Mouse (Mus musculus) liver, embryonic 11.5 days (tissue): ENCODE data around the gene Ubr2. TPM values are rescaled to one million over a fixed set of nuclear protein-coding genes. Genes with fewer than 3 reads are reported as not detected.

Source experiments
- ATAC-seq: fragments of 200-750 bp; cut with Nextera tagmentation; replicated peaks from 2 replicates; pipeline ENCODE4 v1.8.0; 2017; ENCODE audit warnings: moderate number of reproducible peaks, mild to moderate bottlenecking, moderate TSS enrichment, moderate library complexity; ENCODE audit not compliant: low FRiP score
- DNase-seq: peaks from one replicate; pipeline ENCODE4 v3.0.0-alpha.2; 2017; ENCODE audit warnings: low spot score
- H3K27ac ChIP-seq: fragments of 300-500 bp; sonication (generic); 2 replicates; pipeline ENCODE4 v1.5.1; 2014; ENCODE audit warnings: mild to moderate bottlenecking, low read depth, low read length, control low read depth
- H3K27me3 ChIP-seq: fragments of 300-500 bp; sonication (generic); replicated peaks from 2 replicates; pipeline ENCODE4 v1.6.1; 2014; ENCODE audit warnings: low read length, mixed read lengths; ENCODE audit not compliant: control insufficient read depth, insufficient read depth
- H3K36me3 ChIP-seq: fragments of 300-500 bp; sonication (generic); 2 replicates; pipeline ENCODE4 v1.6.1; 2014; ENCODE audit warnings: mild to moderate bottlenecking, low read length, moderate library complexity, mixed read lengths; ENCODE audit not compliant: control insufficient read depth, insufficient read depth
- H3K4me1 ChIP-seq: fragments of 300-500 bp; sonication (generic); replicated peaks from 2 replicates; pipeline ENCODE4 v1.6.1; 2014; ENCODE audit warnings: low read length, mixed read lengths; ENCODE audit not compliant: control insufficient read depth, insufficient read depth
- H3K4me2 ChIP-seq: fragments of 300-500 bp; sonication (generic); 2 replicates; pipeline ENCODE4 v1.6.1; 2014; ENCODE audit warnings: mild to moderate bottlenecking, control low read depth, moderate library complexity
- H3K4me3 ChIP-seq: fragments of 300-500 bp; sonication (generic); 2 replicates; pipeline ENCODE4 v1.5.1; 2014; ENCODE audit warnings: low read depth, low read length, control low read depth
- H3K9ac ChIP-seq: fragments of 300-500 bp; sonication (generic); 2 replicates; pipeline ENCODE4 v1.6.1; 2014; ENCODE audit warnings: low read depth, low read length, control low read depth
- H3K9me3 ChIP-seq: fragments of 300-500 bp; sonication (generic); 2 replicates; pipeline ENCODE4 v1.6.1; 2016; ENCODE audit warnings: low read length, inconsistent platforms, mixed read lengths; ENCODE audit not compliant: control insufficient read depth
- WGBS: fragments of 180-500 bp; shearing (Covaris S2); extraction: QIAGEN DNeasy Blood & Tissue Kit; methylation state at CpG from one replicate; pipeline ENCODE4 v1.1.7; 2014; 5-methylcytosine and 5-hydroxymethylcytosine counted together
- polyA plus RNA-seq: library from polyadenylated mRNA; unstranded; fragments of >200 nt; fragmentation: Nextera tagmentation; extraction: Ambion mirVana; gene quantifications from 2 replicates; pipeline ENCODE4 v1.2.1, GENCODE M21; 2014

Gene Ubr2
- polyA plus RNA-seq, 1 experiment from 2014 or later, result 19.1 TPM

DNA sequence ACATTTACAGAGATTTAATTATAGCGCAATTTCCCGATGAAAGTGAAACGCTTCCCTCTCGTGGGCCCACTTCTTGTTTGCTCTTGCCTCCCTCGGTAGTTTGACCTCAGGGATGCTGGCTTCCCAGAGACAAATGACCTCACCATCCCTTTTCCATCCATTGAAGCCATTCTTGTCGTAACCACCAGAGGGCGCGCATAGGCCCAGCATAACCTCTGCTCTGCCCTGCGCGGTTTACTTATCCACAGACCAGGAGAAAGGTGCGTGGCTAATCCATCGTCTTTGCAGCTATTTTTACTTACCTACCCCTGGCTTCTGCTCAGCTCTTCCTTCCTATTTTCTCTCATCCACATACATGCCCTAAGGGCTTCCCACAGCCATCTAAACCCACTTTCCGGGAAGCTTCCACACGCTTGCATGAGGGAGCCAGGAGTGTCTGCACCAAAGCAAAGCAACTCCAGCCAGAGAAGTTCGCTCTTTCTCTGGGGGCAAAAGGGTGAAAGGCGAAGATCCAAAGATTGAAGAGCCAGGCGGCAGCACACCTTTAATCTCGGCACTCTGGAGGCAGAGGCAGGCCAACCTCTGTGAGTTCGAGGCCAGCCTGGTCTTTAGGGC is 106.4 kb downstream of the Ubr2 start:
- Histone ChIP-seq H3K27ac (no peak overlapping the region), H3K36me3 (no peaks in the 10 kb centered on the region), H3K4me2 (no peak overlapping the region), H3K9ac (no peak overlapping the region), H3K4me3 (no peak overlapping the region), H3K27me3 (no peaks in the 10 kb centered on the region), H3K9me3 (no peaks in the 10 kb centered on the region), H3K4me1 (no peaks in the 10 kb centered on the region)
- ATAC-seq, result peak; percentile 64
- WGBS, result 19% methylated on average over 19 of the region's 19 CpGs
- DNase-seq, result peak; percentile 66

DNA sequence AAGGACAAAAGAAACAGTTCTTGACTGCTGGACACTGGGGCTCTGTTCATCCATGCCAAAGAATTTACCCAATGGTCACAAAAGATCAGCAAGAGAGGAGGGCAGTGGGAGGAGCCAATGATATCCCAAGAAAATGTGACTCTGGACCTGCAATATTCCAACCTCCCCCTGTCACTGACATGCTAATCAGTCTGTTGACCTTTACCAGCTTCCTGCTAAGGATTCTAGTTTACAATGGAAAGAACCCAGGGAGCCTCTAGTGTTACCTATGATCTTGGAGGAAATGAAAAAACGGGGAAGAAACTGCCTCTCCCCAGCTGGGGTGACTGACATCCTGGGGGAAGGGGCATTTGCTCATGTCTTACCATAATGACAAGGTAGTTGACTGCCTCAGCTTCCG is 109.4 kb downstream of the Ubr2 start:
- Histone ChIP-seq H3K27me3 (no peaks in the 10 kb centered on the region), H3K4me2 (no peak overlapping the region), H3K27ac (no peak overlapping the region), H3K4me1 (no peaks in the 10 kb centered on the region), H3K9ac (no peak overlapping the region), H3K4me3 (no peak overlapping the region), H3K9me3 (no peaks in the 10 kb centered on the region), H3K36me3 (no peaks in the 10 kb centered on the region)
- ATAC-seq, result no peak
- no peak for DNase-seq
- 51% methylated on average over 2 of the region's 2 CpGs for WGBS

DNA sequence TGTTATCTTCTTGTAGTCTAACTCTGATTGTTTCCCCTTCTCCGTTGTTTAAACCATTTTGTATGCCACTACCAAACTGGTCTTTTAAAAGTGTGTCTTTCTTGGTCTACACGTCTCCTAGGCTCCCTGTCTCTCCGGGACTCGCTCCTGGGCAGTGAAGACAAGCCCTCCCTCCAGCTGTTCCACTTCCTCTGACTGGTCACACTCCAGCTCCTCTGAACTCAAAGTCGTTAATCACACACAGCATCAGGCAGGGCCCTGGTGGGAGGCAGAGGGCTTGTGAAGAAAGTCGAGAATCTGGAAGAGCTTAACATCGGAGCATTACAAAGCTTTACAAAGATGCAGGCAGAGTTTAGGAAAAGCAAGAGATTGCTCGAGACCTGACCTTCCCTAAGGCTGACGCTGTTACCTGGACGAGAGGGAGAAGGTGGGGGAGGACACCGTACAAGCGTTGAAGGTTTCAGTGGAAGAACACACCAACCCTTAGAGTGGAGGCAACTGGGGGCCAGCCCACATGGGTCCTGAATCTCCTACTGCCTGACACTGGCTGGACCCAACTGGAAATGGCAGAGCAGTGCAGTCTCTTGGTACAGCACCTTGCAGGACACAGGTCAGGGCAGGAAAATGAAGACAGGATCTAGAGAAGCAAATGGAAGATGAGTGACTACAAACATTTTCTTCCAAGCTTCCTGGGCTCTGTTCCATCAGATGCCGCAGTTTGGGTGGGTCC is 113.0 kb downstream of the Ubr2 start:
- Histone ChIP-seq H3K4me2 (no peak overlapping the region), H3K27ac (no peak overlapping the region), H3K9me3 (no peaks in the 10 kb centered on the region), H3K4me3 (no peak overlapping the region), H3K9ac (no peak overlapping the region), H3K27me3 (no peaks in the 10 kb centered on the region), H3K36me3 (peaks cover 5% of the 10 kb centered on the region), H3K4me1 (peaks cover 4% of the 10 kb centered on the region)
- no peak for ATAC-seq
- WGBS, result 48% methylated on average over 13 of the region's 13 CpGs
- DNase-seq, result no peak

DNA sequence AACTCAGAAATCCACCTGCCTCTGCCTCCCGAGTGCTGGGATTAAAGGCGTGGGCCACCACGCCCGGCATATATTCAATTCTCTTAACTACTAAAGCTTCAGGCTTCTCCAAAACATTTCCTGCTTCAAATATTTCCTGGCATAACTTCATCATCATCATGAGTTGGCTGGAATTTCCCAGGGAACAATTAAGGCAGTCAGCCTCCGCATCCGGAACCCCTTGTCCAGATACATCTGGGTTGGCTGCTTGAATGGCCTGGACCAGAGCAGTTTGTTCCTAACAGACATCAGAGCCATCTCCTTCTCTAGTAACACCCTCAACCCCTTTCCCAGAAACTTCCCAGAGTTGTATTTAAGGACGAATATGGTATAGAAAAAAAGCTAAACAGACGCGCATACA is 114.9 kb downstream of the Ubr2 start:
- Histone ChIP-seq H3K4me3 (no peak overlapping the region), H3K27ac (no peak overlapping the region), H3K9me3 (no peaks in the 10 kb centered on the region), H3K4me2 (no peak overlapping the region), H3K4me1 (peaks cover 15% of the 10 kb centered on the region), H3K36me3 (peaks cover 7% of the 10 kb centered on the region), H3K27me3 (no peaks in the 10 kb centered on the region), H3K9ac (no peak overlapping the region)
- WGBS, result 87% methylated on average over 9 of the region's 9 CpGs
- ATAC-seq (no peak), DNase-seq (no peak)

DNA sequence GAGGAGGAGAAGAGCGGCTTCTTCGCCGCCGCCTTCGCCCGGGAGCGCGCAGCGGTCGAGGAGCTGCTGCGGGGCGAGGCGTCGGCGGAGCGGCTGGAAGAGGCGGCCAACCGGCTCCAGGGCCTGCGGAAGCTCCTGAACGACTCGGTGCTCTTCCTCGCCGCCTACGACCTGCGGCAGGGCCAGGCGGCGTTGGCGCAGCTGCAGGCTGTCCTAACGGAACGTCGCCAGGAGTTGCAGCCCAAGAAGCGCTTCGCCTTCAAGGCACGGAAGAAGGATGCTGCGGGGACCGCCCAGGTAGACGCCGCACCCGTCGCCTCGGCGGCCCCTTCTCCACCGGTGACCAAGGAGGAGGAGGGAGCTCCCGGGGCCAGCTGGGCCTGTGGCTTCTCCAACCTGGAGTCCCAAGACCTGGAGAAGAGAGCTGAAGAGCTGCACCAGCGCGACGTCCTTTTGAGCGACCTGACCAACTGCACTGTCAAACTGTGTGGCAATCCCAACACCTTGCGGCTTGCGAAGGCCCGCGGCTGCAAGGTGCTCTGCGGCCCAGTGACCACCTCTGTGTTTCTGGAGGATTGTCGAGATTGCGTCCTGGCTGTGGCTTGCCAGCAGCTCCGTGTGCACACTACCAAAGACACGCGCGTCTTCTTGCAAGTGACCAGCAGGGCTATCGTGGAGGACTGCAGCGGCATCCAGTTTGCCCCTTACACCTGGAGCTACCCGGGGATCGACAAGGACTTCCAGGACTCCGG is 119.3 kb downstream of the Ubr2 start:
- ATAC-seq (peak; percentile 13; the same call in 1 of the 2 replicates), DNase-seq (peak; percentile 67)
- Histone ChIP-seq H3K9ac (peak overlapping the region; percentile 91), H3K4me2 (peak overlapping the region; percentile 99), H3K4me3 (peak overlapping the region; percentile 94), H3K27ac (peak overlapping the region; percentile 76), H3K27me3 (no peaks in the 10 kb centered on the region), H3K9me3 (no peaks in the 10 kb centered on the region), H3K4me1 (peaks cover 27% of the 10 kb centered on the region), H3K36me3 (peaks cover 7% of the 10 kb centered on the region)
- 2% methylated on average over 63 of the region's 64 CpGs for WGBS

DNA sequence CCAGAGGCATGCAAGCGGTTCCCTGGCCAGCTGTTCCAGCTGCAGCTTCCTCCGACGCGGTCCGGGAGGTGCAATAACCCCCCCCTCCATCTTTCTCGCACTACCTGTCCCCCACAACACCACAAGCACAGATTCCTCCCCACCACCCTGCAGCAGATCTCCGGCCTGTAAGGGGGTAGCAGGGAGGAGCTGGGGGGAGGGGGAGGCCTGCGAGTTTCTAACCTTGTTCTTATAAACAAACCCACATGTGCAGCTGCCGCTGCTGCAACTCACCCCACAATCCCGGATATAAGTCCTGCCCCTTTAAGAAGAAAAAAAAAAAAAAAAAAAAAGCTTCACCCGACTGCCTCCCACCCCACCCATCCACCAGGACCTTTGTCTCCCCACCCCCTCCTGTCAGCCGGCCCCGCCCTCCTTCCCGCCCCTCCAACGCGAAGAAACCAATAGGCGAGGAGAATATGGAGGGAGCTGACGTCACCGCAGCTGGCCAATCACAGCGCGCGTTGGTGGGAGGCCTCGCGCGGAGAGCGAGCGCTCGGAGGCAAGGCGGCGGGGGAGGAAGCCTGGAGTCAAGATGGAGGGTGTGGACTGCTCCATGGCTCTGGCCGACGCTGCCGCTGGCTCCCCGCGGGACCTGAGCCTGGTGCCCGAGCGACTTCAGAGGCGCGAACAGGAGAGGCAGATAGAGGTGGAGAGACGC is 120.1 kb downstream of the Ubr2 start, which contains the start of gene Tbcc:
Gene Tbcc, plus strand, starts transcription at position 569 of the 700 bp plus-strand sequence.
- ATAC-seq, result peak; percentile 87
- peaks cover 35% of the 10 kb centered on the region for H3K4me1 ChIP-seq
- peak within 1 kb of the TSS; percentile 91 for H3K9ac ChIP-seq

DNA sequence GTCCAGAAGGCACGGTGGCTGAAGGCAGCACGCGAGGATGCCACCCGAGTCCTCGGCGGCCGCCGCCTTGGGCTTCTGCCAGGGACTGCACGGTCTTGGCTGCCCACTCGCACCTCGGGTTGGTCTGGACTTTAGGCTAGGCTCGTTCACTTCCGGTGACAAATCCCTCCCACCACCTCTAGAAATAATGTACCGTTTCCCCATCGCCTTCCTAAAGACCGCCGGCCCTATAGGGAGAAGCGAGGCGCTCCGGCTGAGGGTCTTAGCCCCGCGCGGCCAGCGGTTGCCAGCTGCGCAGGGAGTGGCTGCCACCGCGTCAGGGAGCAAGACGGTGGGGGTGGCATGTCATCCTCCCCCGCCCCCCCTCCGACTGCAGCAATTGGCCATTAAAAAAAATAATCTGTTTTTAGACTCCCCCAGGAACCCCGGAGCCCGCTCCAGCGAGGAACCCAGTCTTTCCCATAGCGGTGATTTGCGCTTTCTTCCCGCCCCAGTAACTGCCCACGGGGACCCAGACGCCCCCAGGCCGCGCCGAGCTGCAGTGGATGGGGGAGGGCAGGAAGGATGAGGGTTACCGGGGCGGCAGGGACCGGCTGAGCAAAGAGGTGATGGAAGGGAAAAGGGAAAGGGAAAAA is 120.8 kb downstream of the Ubr2 start:
- Histone ChIP-seq H3K4me2 (peak overlapping the region; percentile 97), H3K4me1 (peaks cover 41% of the 10 kb centered on the region), H3K4me3 (peak overlapping the region; percentile 94), H3K27ac (peak overlapping the region; percentile 93), H3K9me3 (no peaks in the 10 kb centered on the region), H3K9ac (peak overlapping the region; percentile 79), H3K27me3 (no peaks in the 10 kb centered on the region), H3K36me3 (peaks cover 7% of the 10 kb centered on the region)
- ATAC-seq (peak; percentile 15), DNase-seq (peak; percentile 76)
- under 1% methylated on average over 44 of the region's 44 CpGs for WGBS

More for the DNA sequence above, 120.1 kb downstream of the Ubr2 start, which contains the start of gene Tbcc:
- Histone ChIP-seq H3K27me3 (no peaks in the 10 kb centered on the region), H3K4me3 (peak within 1 kb of the TSS; percentile 94), H3K27ac (peak within 1 kb of the TSS; percentile 93), H3K9me3 (no peaks in the 10 kb centered on the region), H3K36me3 (peaks cover 7% of the 10 kb centered on the region), H3K4me2 (peak within 1 kb of the TSS; percentile 99)
- WGBS, result under 1% methylated on average over 40 of the region's 40 CpGs
- peak; percentile 94 for DNase-seq
